Mouse (Mus musculus) kidney, embryonic 16.5 days (tissue): Measurements from ENCODE around the gene Hist1h1e. TPM values are rescaled to one million over a fixed set of nuclear protein-coding genes. Genes with fewer than 3 reads are reported as not detected.
"Not testable (repeated sequence)": the region's sequence is repeated elsewhere in the genome, so short reads cannot be mapped to it uniquely, and the experiment has no call there.

ENCODE experiments used
- ATAC-seq: fragments of 200-750 bp; cut with Nextera tagmentation; 2 replicates; pipeline ENCODE4 v1.8.0; 2017; ENCODE audit warnings: moderate TSS enrichment; ENCODE audit not compliant: low FRiP score, low TSS enrichment
- H3K27ac ChIP-seq: fragments of 300-500 bp; sonication (generic); 2 replicates; pipeline ENCODE4 v1.5.1; 2014; ENCODE audit warnings: low read length
- H3K27me3 ChIP-seq: fragments of 300-500 bp; sonication (generic); 2 replicates; pipeline ENCODE4 v1.6.1; 2014; ENCODE audit warnings: low read length, control low read depth, mixed read lengths; ENCODE audit not compliant: insufficient read depth
- H3K36me3 ChIP-seq: fragments of 300-500 bp; sonication (generic); 2 replicates; pipeline ENCODE4 v1.6.1; 2014; ENCODE audit warnings: low read length, control low read depth, mixed read lengths; ENCODE audit not compliant: insufficient read depth
- H3K4me1 ChIP-seq: fragments of 300-500 bp; sonication (generic); 2 replicates; pipeline ENCODE4 v1.6.1; 2014; ENCODE audit warnings: low read length, control low read depth, mixed read lengths; ENCODE audit not compliant: insufficient read depth
- H3K4me2 ChIP-seq: fragments of 300-500 bp; sonication (generic); replicated peaks from 2 replicates; pipeline ENCODE4 v1.6.1; 2014; ENCODE audit warnings: low read depth, low read length
- H3K4me3 ChIP-seq: fragments of 300-500 bp; sonication (generic); 2 replicates; pipeline ENCODE4 v1.5.1; 2014; ENCODE audit warnings: mild to moderate bottlenecking, low read length
- H3K9ac ChIP-seq: fragments of 300-500 bp; sonication (generic); replicated peaks from 2 replicates; pipeline ENCODE4 v1.6.1; 2014; ENCODE audit warnings: low read length
- H3K9me3 ChIP-seq: fragments of 300-500 bp; sonication (generic); 2 replicates; pipeline ENCODE4 v1.6.1; 2016; ENCODE audit warnings: low read length, control low read depth
- WGBS: fragments of 180-500 bp; shearing (Covaris S2); extraction: QIAGEN DNeasy Blood & Tissue Kit; methylation state at CpG from one replicate; pipeline ENCODE4 v1.1.7; 2014; 5-methylcytosine and 5-hydroxymethylcytosine counted together
- polyA plus RNA-seq: library from polyadenylated mRNA; unstranded; fragments of >200 nt; fragmentation: Nextera tagmentation; extraction: Ambion mirVana; gene quantifications from 2 replicates; pipeline ENCODE4 v1.2.1, GENCODE M21; 2015

The Hist1h1e gene
- polyA plus RNA-seq, 1 experiment from 2014 or later = 14.7 TPM

GRCm38 (mm10) chr13:23582219-23583056 is 39.9 kb downstream of the Hist1h1e start:
- peaks cover 35% of the 10 kb centered on the region for H3K4me1 ChIP-seq
- peak overlapping the region; percentile 65 for H3K4me3 ChIP-seq
- peak overlapping the region; percentile 92 for H3K27ac ChIP-seq
- ATAC-seq = no peak
- peak overlapping the region; percentile 71 for H3K4me2 ChIP-seq
- H3K36me3 ChIP-seq = no peaks in the 10 kb centered on the region
- H3K9me3 ChIP-seq = no peaks in the 10 kb centered on the region
- H3K9ac ChIP-seq = peak overlapping the region; percentile 79
- 6% methylated on average over 6 of the region's 6 CpGs for WGBS
- H3K27me3 ChIP-seq = no peaks in the 10 kb centered on the region

GRCm38 (mm10) chr13:23581408-23582218 is 40.7 kb downstream of the Hist1h1e start, which contains the start of gene Hist1h4d:
Hist1h4d (plus strand) TSS chr13:23581598.
- Histone ChIP-seq H3K4me2 (peak within 1 kb of the TSS; percentile 71), H3K9me3 (no peaks in the 10 kb centered on the region), H3K9ac (peak within 1 kb of the TSS; percentile 79), H3K4me3 (peak within 1 kb of the TSS; percentile 65), H3K4me1 (peaks cover 37% of the 10 kb centered on the region), H3K27ac (peak within 1 kb of the TSS; percentile 92), H3K36me3 (no peaks in the 10 kb centered on the region), H3K27me3 (no peaks in the 10 kb centered on the region)
- ATAC-seq = peak; percentile 93
- WGBS = 0% methylated on average over 43 of the region's 43 CpGs

GRCm38 (mm10) chr13:23577835-23578234 is 44.5 kb downstream of the Hist1h1e start:
- Histone ChIP-seq H3K27ac (no peak overlapping the region), H3K27me3 (no peaks in the 10 kb centered on the region), H3K4me3 (no peak overlapping the region), H3K36me3 (no peaks in the 10 kb centered on the region), H3K9ac (no peak overlapping the region), H3K9me3 (no peaks in the 10 kb centered on the region), H3K4me2 (no peak overlapping the region), H3K4me1 (peaks cover 22% of the 10 kb centered on the region)
- 94% methylated on average over 1 of the region's 1 CpGs for WGBS
- no peak for ATAC-seq

- 38% methylated on average over 6 of the region's 6 CpGs for WGBS
- Histone ChIP-seq H3K9me3 (no peaks in the 10 kb centered on the region), H3K4me2 (peak overlapping the region; percentile 61), H3K4me1 (peaks cover 19% of the 10 kb centered on the region), H3K36me3 (no peaks in the 10 kb centered on the region), H3K4me3 (peak overlapping the region; percentile 54), H3K9ac (peak overlapping the region; percentile 79), H3K27ac (peak overlapping the region; percentile 89), H3K27me3 (no peaks in the 10 kb centered on the region)
- ATAC-seq = no peak
Observed at GRCm38 (mm10) chr13:23576906-23577639, 45.3 kb downstream of the Hist1h1e start.

- Histone ChIP-seq H3K4me1 (peaks cover 15% of the 10 kb centered on the region), H3K4me3 (peak overlapping the region; percentile 54), H3K27me3 (no peaks in the 10 kb centered on the region), H3K9me3 (no peaks in the 10 kb centered on the region), H3K36me3 (no peaks in the 10 kb centered on the region), H3K9ac (peak overlapping the region; percentile 79), H3K4me2 (peak overlapping the region; percentile 61), H3K27ac (peak overlapping the region; percentile 89)
- 7% methylated on average over 7 of the region's 7 CpGs for WGBS
- no peak for ATAC-seq
Observed at GRCm38 (mm10) chr13:23576351-23576881, 45.9 kb downstream of the Hist1h1e start.

- H3K4me2 ChIP-seq = peak overlapping the region; percentile 61
- H3K4me3 ChIP-seq = peak overlapping the region; percentile 54
- WGBS = under 1% methylated on average over 8 of the region's 40 CpGs
- not testable (repeated sequence) for ATAC-seq, H3K27me3 ChIP-seq, H3K36me3 ChIP-seq, H3K9me3 ChIP-seq
- peaks cover 15% of the 10 kb centered on the region for H3K4me1 ChIP-seq
- H3K9ac ChIP-seq = peak overlapping the region; percentile 79
- peak overlapping the region; percentile 89 for H3K27ac ChIP-seq
Observed at GRCm38 (mm10) chr13:23575864-23576313, 46.5 kb downstream of the Hist1h1e start.

- Histone ChIP-seq H3K27me3 (no peaks in the 10 kb centered on the region), H3K4me2 (peak within 1 kb of the TSS; percentile 61), H3K4me3 (peak within 1 kb of the TSS; percentile 54), H3K27ac (peak within 1 kb of the TSS; percentile 89), H3K9me3 (no peaks in the 10 kb centered on the region), H3K36me3 (no peaks in the 10 kb centered on the region), H3K9ac (peak within 1 kb of the TSS; percentile 79), H3K4me1 (peaks cover 15% of the 10 kb centered on the region)
- ATAC-seq = peak; percentile 69
- WGBS = under 1% methylated on average over 17 of the region's 18 CpGs
Observed at GRCm38 (mm10) chr13:23575271-23575851, 47.0 kb downstream of the Hist1h1e start, which contains the start of gene Hist1h3d. Hist1h3d (plus strand) TSS chr13:23575763.

GRCm38 (mm10) chr13:23574546-23575170 is 47.7 kb downstream of the Hist1h1e start:
- Histone ChIP-seq H3K9ac (0 out of 2 replicates have a peak overlapping the region, but pooled peaks have one; percentile 53), H3K4me1 (peaks cover 20% of the 10 kb centered on the region), H3K27ac (peak overlapping the region; percentile 89), H3K4me2 (peak overlapping the region; percentile 51), H3K4me3 (peak overlapping the region; percentile 57)
- H3K27me3 ChIP-seq, H3K9me3 ChIP-seq, ATAC-seq, H3K36me3 ChIP-seq: not testable (repeated sequence)
- under 1% methylated on average over 5 of the region's 39 CpGs for WGBS
